Mouse (Mus musculus): ENCODE data around the gene Btnl10. TPM values are rescaled to one million over a fixed set of nuclear protein-coding genes. Genes with fewer than 3 reads are reported as not detected.
A peak's percentile ranks its signal among the peaks of the same experiment; 100 is the strongest.

Gene Btnl10
- total and polyA plus RNA-seq, 3 experiments: under 0.01 to 17.5 TPM; not detected in 1

DNA sequence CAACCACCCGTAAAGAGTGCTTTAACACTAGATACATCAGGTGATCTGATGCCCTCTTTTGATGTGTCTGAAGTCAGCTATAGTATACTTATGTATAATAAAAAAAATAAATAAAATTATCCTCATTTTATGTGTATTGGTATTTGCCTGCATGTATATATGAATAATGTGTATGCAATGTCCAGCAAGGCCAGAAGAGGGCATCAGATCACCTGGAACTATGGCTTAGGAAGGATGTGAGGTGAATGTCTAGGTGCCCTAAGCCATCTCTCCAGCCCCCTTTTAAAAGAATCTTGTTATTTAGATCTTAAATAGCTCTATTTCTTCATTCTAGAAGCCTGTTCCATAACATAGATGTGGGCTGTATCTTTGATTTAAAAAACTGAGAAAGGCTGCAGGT lies 49.6 kb downstream of the Btnl10 start:
- no peaks in the 10 kb centered on the region for H3K27me3 ChIP-seq (ENCODE audit: insufficient read depth, low read length)
- H3K9me3 ChIP-seq (replicated peaks): no peaks in the 10 kb centered on the region
- peaks cover 66% of the 10 kb centered on the region for H3K4me1 ChIP-seq (ENCODE audit: insufficient read depth, low read depth, low read length)
- peaks cover 73% of the 10 kb centered on the region for H3K36me3 ChIP-seq (replicated peaks)
- no peak for DNase-seq (ENCODE audit: low spot score)
- no peak for TF ChIP-seq GATA1 (IDR thresholded peaks at IDR 0.05; ENCODE audit: borderline replicate concordance, low read length)
- TF ChIP-seq CTCF (IDR thresholded peaks at IDR 0.05; ENCODE audit: low read depth, low read length): 0 out of 2 replicates have a peak, but pooled peaks have one; percentile 6
- ATAC-seq (ENCODE audit: extremely low read depth, insufficient number of reproducible peaks, low FRiP score, poor library complexity, severe bottlenecking): no peak
- no peak overlapping the region for H3K4me3 ChIP-seq (ENCODE audit: low read depth, low read length)

DNA sequence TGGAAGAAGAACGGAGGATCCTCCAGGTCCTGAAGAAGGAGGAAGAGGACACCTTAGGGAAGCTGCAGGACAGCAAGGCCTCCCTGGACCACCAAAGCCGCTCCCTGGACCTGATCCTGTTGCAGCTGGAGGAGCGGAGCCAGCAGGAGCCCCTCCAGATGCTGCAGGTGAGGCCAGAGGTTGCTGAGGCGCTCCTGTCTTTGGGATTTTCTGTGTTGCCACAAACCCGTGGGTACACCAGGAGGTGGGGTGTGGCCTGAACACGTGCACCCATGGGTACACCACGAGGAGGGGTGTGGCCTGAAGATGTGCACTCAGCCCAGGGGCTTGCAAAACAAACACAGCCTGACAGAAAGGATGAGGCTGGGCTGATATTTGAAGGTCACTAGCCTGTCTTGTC lies 50.8 kb downstream of the Btnl10 start:
- Histone ChIP-seq H3K9me3 (replicated peaks) (no peaks in the 10 kb centered on the region), H3K27me3 (ENCODE audit: insufficient read depth, low read length) (no peaks in the 10 kb centered on the region), H3K4me3 (ENCODE audit: low read depth, low read length) (no peak overlapping the region; the same call in 1 of the 2 replicates), H3K36me3 (replicated peaks) (peaks cover 76% of the 10 kb centered on the region), H3K4me1 (ENCODE audit: insufficient read depth, low read depth, low read length) (peaks cover 64% of the 10 kb centered on the region)
- no peak for DNase-seq (ENCODE audit: low spot score)
- ATAC-seq (ENCODE audit: extremely low read depth, insufficient number of reproducible peaks, low FRiP score, poor library complexity, severe bottlenecking): no peak
- TF ChIP-seq GATA2 (IDR thresholded peaks at IDR 0.05; ENCODE audit: borderline replicate concordance, low read depth, low read length) (no peak), GATA1 (IDR thresholded peaks at IDR 0.05; ENCODE audit: borderline replicate concordance, low read length) (no peak), CTCF (IDR thresholded peaks at IDR 0.05; ENCODE audit: low read depth, low read length) (no peak), TAL1 (conservative IDR thresholded peaks at IDR 0.05; ENCODE audit: low read depth, low read length) (no peak), POLR2AphosphoS5 (IDR thresholded peaks at IDR 0.05; ENCODE audit: insufficient replicate concordance, low read depth, low read length) (no peak)

DNA sequence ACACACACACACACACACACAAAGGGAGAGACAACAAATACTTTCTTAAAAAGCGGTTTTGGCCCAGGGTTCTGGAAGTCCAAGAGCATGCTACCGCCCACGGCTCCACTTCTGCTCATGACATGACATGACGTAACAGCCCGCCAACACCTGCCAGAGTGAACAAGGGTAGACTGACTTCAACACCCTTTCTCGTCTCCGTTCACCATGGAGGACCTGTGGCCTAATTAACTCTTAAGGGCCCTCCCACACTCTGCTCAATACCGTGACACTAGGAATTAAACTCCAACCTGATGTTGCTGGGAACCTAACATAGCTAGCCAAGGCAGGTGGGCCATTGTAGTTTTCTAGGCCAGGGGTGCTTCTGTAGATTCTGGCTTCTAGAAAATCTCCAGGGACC lies 51.3 kb downstream of the Btnl10 start:
- no peak overlapping the region for H3K4me3 ChIP-seq (ENCODE audit: low read depth, low read length)
- no peaks in the 10 kb centered on the region for H3K9me3 ChIP-seq (replicated peaks)
- H3K27me3 ChIP-seq (ENCODE audit: insufficient read depth, low read length): no peaks in the 10 kb centered on the region
- H3K4me1 ChIP-seq (ENCODE audit: insufficient read depth, low read depth, low read length): peaks cover 65% of the 10 kb centered on the region
- DNase-seq (ENCODE audit: low spot score) (no peak), ATAC-seq (ENCODE audit: extremely low read depth, insufficient number of reproducible peaks, low FRiP score, poor library complexity, severe bottlenecking) (no peak)
- H3K36me3 ChIP-seq (replicated peaks): peaks cover 78% of the 10 kb centered on the region
- no peak for TF ChIP-seq POLR2AphosphoS5 (IDR thresholded peaks at IDR 0.05; ENCODE audit: insufficient replicate concordance, low read depth, low read length)
- no peak for TF ChIP-seq CTCF (IDR thresholded peaks at IDR 0.05; ENCODE audit: low read depth, low read length)
- TF ChIP-seq TAL1 (conservative IDR thresholded peaks at IDR 0.05; ENCODE audit: low read depth, low read length): no peak
- TF ChIP-seq GATA2 (IDR thresholded peaks at IDR 0.05; ENCODE audit: borderline replicate concordance, low read depth, low read length): no peak
- TF ChIP-seq GATA1 (IDR thresholded peaks at IDR 0.05; ENCODE audit: borderline replicate concordance, low read length): no peak

DNA sequence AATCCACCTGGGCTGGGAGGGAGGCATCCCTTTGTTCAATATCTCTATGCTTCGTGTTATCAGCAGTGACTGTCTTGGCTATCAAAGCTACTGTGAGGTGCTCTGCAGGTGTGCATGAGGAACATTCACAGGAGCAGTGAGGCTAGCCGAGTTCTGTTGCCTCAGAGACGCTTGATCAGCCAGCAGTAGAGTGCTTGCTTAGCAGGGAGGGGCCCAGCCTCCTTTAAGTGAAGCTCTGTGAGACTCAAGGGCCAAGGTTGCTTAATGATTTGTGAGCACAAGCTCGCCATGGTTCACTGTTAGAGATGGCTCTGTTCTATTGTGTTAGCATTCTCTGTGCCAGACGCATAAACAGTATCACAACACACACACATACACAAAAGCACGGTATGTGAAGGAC lies 52.0 kb downstream of the Btnl10 start:
- Histone ChIP-seq H3K4me1 (ENCODE audit: insufficient read depth, low read depth, low read length) (peaks cover 71% of the 10 kb centered on the region), H3K4me3 (ENCODE audit: low read depth, low read length) (no peak overlapping the region), H3K9me3 (replicated peaks) (no peaks in the 10 kb centered on the region), H3K27me3 (ENCODE audit: insufficient read depth, low read length) (no peaks in the 10 kb centered on the region), H3K36me3 (replicated peaks) (peaks cover 79% of the 10 kb centered on the region)
- DNase-seq (ENCODE audit: low spot score): no peak
- no peak for TF ChIP-seq GATA2 (IDR thresholded peaks at IDR 0.05; ENCODE audit: borderline replicate concordance, low read depth, low read length)
- TF ChIP-seq POLR2AphosphoS5 (IDR thresholded peaks at IDR 0.05; ENCODE audit: insufficient replicate concordance, low read depth, low read length): no peak
- TF ChIP-seq TAL1 (conservative IDR thresholded peaks at IDR 0.05; ENCODE audit: low read depth, low read length): no peak
- no peak for TF ChIP-seq CTCF (IDR thresholded peaks at IDR 0.05; ENCODE audit: low read depth, low read length)
- TF ChIP-seq GATA1 (IDR thresholded peaks at IDR 0.05; ENCODE audit: borderline replicate concordance, low read length): no peak
- ATAC-seq (ENCODE audit: extremely low read depth, insufficient number of reproducible peaks, low FRiP score, poor library complexity, severe bottlenecking): no peak

DNA sequence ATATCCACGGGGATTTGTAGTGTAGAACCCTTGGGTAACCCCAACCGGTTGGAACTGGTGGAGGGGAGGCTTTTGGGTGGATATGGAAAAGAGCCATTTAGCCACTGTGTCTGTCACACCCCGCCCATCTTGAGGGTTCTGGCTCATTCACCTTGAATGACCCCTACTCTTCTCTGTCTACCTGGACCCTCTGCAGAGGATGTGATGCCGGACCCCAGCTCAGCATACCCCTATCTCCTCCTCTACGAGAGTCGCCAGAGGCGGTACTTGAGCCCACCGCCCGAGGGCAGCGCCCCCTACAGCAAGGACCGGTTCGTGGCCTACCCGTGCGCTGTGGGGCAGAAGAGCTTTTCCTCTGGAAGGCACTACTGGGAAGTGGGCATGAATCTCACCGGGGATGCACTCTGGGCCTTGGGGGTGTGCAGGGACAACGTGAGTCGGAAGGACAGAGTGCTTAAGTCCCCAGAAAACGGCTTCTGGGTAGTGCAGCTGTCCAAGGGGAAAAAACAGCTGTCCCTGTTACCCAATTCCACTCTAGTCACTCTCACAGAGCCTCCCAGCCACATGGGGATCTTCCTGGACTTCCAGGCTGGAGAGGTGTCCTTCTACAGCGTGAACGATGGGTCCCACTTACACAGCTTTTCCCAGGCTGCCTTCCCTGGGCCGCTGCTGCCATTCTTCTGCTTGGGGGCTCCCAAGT lies 53.3 kb downstream of the Btnl10 start:
- ATAC-seq (ENCODE audit: extremely low read depth, insufficient number of reproducible peaks, low FRiP score, poor library complexity, severe bottlenecking): no peak
- no peaks in the 10 kb centered on the region for H3K27me3 ChIP-seq (ENCODE audit: insufficient read depth, low read length)
- no peak for DNase-seq (ENCODE audit: low spot score)
- H3K9me3 ChIP-seq (replicated peaks): no peaks in the 10 kb centered on the region
- TF ChIP-seq POLR2AphosphoS5 (IDR thresholded peaks at IDR 0.05; ENCODE audit: insufficient replicate concordance, low read depth, low read length) (no peak), TAL1 (conservative IDR thresholded peaks at IDR 0.05; ENCODE audit: low read depth, low read length) (no peak), GATA1 (IDR thresholded peaks at IDR 0.05; ENCODE audit: borderline replicate concordance, low read length) (no peak), GATA2 (IDR thresholded peaks at IDR 0.05; ENCODE audit: borderline replicate concordance, low read depth, low read length) (no peak), CTCF (IDR thresholded peaks at IDR 0.05; ENCODE audit: low read depth, low read length) (no peak)
- H3K36me3 ChIP-seq (replicated peaks): peaks cover 76% of the 10 kb centered on the region
- H3K4me1 ChIP-seq (ENCODE audit: insufficient read depth, low read depth, low read length): peaks cover 68% of the 10 kb centered on the region
- H3K4me3 ChIP-seq (ENCODE audit: low read depth, low read length): no peak overlapping the region; the same call in 1 of the 2 replicates

DNA sequence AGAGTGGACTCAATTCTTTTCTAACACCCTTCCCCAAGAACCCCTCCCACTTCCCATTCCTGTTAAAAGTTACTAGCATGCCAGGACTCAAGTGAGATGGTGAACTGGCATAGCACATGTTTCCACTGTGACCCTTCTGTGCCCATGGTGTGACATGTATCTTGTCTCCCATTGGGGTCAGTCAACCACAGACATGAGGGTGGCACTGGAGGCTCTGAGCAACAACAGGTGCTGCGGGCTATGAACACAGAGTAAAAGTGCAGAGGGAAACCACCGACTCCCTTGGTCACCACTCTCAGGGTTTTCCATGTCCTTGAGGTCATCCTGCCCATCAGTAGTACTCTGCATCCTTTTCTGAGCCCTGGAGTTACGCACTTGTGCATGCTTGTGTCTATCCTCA lies 54.1 kb downstream of the Btnl10 start:
- TF ChIP-seq CTCF (IDR thresholded peaks at IDR 0.05; ENCODE audit: low read depth, low read length) (no peak), TAL1 (conservative IDR thresholded peaks at IDR 0.05; ENCODE audit: low read depth, low read length) (no peak), GATA1 (IDR thresholded peaks at IDR 0.05; ENCODE audit: borderline replicate concordance, low read length) (no peak), POLR2AphosphoS5 (IDR thresholded peaks at IDR 0.05; ENCODE audit: insufficient replicate concordance, low read depth, low read length) (no peak), GATA2 (IDR thresholded peaks at IDR 0.05; ENCODE audit: borderline replicate concordance, low read depth, low read length) (no peak)
- DNase-seq (ENCODE audit: low spot score): no peak
- Histone ChIP-seq H3K4me3 (ENCODE audit: low read depth, low read length) (no peak overlapping the region), H3K9me3 (replicated peaks) (no peaks in the 10 kb centered on the region), H3K4me1 (ENCODE audit: insufficient read depth, low read depth, low read length) (peaks cover 65% of the 10 kb centered on the region), H3K27me3 (ENCODE audit: insufficient read depth, low read length) (no peaks in the 10 kb centered on the region), H3K36me3 (replicated peaks) (peaks cover 70% of the 10 kb centered on the region)
- no peak for ATAC-seq (ENCODE audit: extremely low read depth, insufficient number of reproducible peaks, low FRiP score, poor library complexity, severe bottlenecking)
